Mouse (Mus musculus): ENCODE data around the gene Csnk2b.
A peak's percentile ranks its signal among the peaks of the same experiment; 100 is the strongest.

The Csnk2b gene

GRCm38 (mm10) chr17:35121871-35122303 lies at the start of gene Csnk2b:
Gene Csnk2b, minus strand, starts transcription at chr17:35122053.
- DNase-seq (ENCODE audit: low read depth, low spot score) = peak; percentile 71

GRCm38 (mm10) chr17:35168541-35169207 lies 46.8 kb upstream of the Csnk2b start:
- peak; percentile 80 for DNase-seq (ENCODE audit: low read depth, low spot score)

GRCm38 (mm10) chr17:35167794-35168193 lies 45.9 kb upstream of the Csnk2b start:
- no peak for DNase-seq (ENCODE audit: low read depth, low spot score)

- peak; percentile 77 for DNase-seq (ENCODE audit: low read depth, low spot score)
These were observed 44.6 kb upstream of the Csnk2b start for GRCm38 (mm10) chr17:35166352-35167035.

- DNase-seq (ENCODE audit: low read depth, low spot score) = no peak
These were observed 43.8 kb upstream of the Csnk2b start for GRCm38 (mm10) chr17:35165451-35166155.

- DNase-seq (ENCODE audit: low read depth, low spot score) = peak; percentile 100
These were observed 43.0 kb upstream of the Csnk2b start, which contains the start of gene Prrc2a for GRCm38 (mm10) chr17:35164568-35165450. Gene Prrc2a, minus strand, starts transcription at chr17:35164897.

GRCm38 (mm10) chr17:35164218-35164567 lies 42.3 kb upstream of the Csnk2b start:
- no peak for DNase-seq (ENCODE audit: low read depth, low spot score)

GRCm38 (mm10) chr17:35163326-35164081 lies 41.7 kb upstream of the Csnk2b start:
- DNase-seq (ENCODE audit: low read depth, low spot score) = no peak

- no peak for DNase-seq (ENCODE audit: low read depth, low spot score)
These were observed 40.9 kb upstream of the Csnk2b start for GRCm38 (mm10) chr17:35162730-35163129.

GRCm38 (mm10) chr17:35162121-35162520 lies 40.3 kb upstream of the Csnk2b start:
- no peak for DNase-seq (ENCODE audit: low read depth, low spot score)

- no peak for DNase-seq (ENCODE audit: low read depth, low spot score)
These were observed 39.6 kb upstream of the Csnk2b start for GRCm38 (mm10) chr17:35161421-35161820.

- DNase-seq (ENCODE audit: low read depth, low spot score) = no peak
These were observed 37.8 kb upstream of the Csnk2b start for GRCm38 (mm10) chr17:35159638-35160037.

- no peak for DNase-seq (ENCODE audit: low read depth, low spot score)
These were observed 37.2 kb upstream of the Csnk2b start for GRCm38 (mm10) chr17:35158850-35159593.

- DNase-seq (ENCODE audit: low read depth, low spot score) = no peak
These were observed 35.9 kb upstream of the Csnk2b start for GRCm38 (mm10) chr17:35157661-35158175.

- no peak for DNase-seq (ENCODE audit: low read depth, low spot score)
These were observed 35.4 kb upstream of the Csnk2b start for GRCm38 (mm10) chr17:35157254-35157653.

- DNase-seq (ENCODE audit: low read depth, low spot score) = no peak
These were observed 34.8 kb upstream of the Csnk2b start for GRCm38 (mm10) chr17:35156461-35157200.

GRCm38 (mm10) chr17:35155451-35155850 lies 33.6 kb upstream of the Csnk2b start:
- no peak for DNase-seq (ENCODE audit: low read depth, low spot score)

- DNase-seq (ENCODE audit: low read depth, low spot score) = no peak
These were observed 32.8 kb upstream of the Csnk2b start for GRCm38 (mm10) chr17:35154616-35155015.

GRCm38 (mm10) chr17:35153931-35154330 lies 32.1 kb upstream of the Csnk2b start:
- DNase-seq (ENCODE audit: low read depth, low spot score) = no peak
